16 mouse cellular contexts compared by ENCODE assay signal in the genomic region with DNA sequence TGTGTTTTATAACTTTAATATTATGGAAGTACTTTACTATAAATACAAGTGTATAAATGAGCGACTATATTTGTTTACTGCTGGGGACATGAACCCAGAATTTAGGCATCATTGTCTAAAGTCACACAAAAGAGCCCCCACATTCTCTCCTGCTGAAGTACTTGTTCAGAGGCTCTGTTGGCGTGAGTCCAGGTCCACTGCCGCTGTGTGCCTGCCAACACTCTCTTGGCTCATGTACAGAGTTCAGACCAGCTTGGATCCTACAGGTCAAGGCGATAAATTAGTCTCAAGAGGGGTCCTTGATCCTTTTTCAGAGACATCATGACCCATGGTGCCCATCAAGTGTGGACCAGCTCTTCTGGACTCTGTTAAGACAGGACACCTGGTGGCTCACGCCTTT. TPM values are rescaled to one million over a fixed set of nuclear protein-coding genes. Genes with fewer than 3 reads are reported as not detected.
A peak's percentile ranks its signal among the peaks of the same experiment; 100 is the strongest.
DNase-seq lines count a peak whose midpoint lies in the region; ATAC-seq and TF ChIP-seq lines count a peak whose summit lies in the region.
"Had no signal": no experiment of that assay in that cellular context is flagged by ENCODE, and none has a peak within 500 bp of the region (broad histone marks: within the 10 kb centered on the region; RNA-seq: fewer than 3 reads in every experiment).

No protein-coding gene starts in this region.

- no peak overlapping the region for H3K4me3 ChIP-seq in kidney, embryonic 16.5 days (ENCODE audit: low read length)
- no peak overlapping the region for H3K4me3 ChIP-seq in lung, adult 2 months (replicated peaks; ENCODE audit: extremely low read depth, low read depth, low read length)
- H3K4me3 ChIP-seq: embryonic facial prominence, embryonic 10.5 days; erythroblast, embryonic 14.5 days; limb, embryonic 12.5 days; lung, embryonic 15.5 days had no signal

- no peak overlapping the region for H3K27ac ChIP-seq in kidney, embryonic 16.5 days (ENCODE audit: low read length)
- H3K27ac ChIP-seq: embryonic facial prominence, embryonic 10.5 days; limb, embryonic 12.5 days; lung, embryonic 15.5 days had no signal

- no peak for TF ChIP-seq POLR2A in lung, adult 2 months (IDR thresholded peaks at IDR 0.05; ENCODE audit: borderline replicate concordance, extremely low read depth, low read depth, low read length)

- H3K9ac ChIP-seq in kidney, embryonic 16.5 days (replicated peaks; ENCODE audit: low read length) = no peak overlapping the region
- H3K9ac ChIP-seq: limb, embryonic 12.5 days; lung, embryonic 15.5 days had no signal

- H3K27me3 ChIP-seq in kidney, embryonic 16.5 days (ENCODE audit: insufficient read depth, low read length) = no peaks in the 10 kb centered on the region
- H3K27me3 ChIP-seq: lung, embryonic 15.5 days had no signal

- no peak overlapping the region for H3K4me2 ChIP-seq in kidney, embryonic 16.5 days (replicated peaks; ENCODE audit: low read depth, low read length)
- H3K4me2 ChIP-seq: limb, embryonic 12.5 days; lung, embryonic 15.5 days had no signal

- no peaks in the 10 kb centered on the region for H3K36me3 ChIP-seq in kidney, embryonic 16.5 days (ENCODE audit: insufficient read depth, low read length)
- H3K36me3 ChIP-seq: embryonic facial prominence, embryonic 10.5 days; limb, embryonic 12.5 days; lung, embryonic 15.5 days had no signal

- H3K4me1 ChIP-seq in kidney, embryonic 16.5 days (ENCODE audit: insufficient read depth, low read length) = no peaks in the 10 kb centered on the region
- no peaks in the 10 kb centered on the region for H3K4me1 ChIP-seq in lung, adult 2 months (ENCODE audit: control insufficient read depth, insufficient read depth, low read length)
- H3K4me1 ChIP-seq: limb, embryonic 12.5 days; lung, embryonic 15.5 days had no signal

- ATAC-seq in kidney, embryonic 16.5 days (ENCODE audit: low FRiP score, low TSS enrichment) = no peak
- ATAC-seq in CD4-positive, CD25-positive, alpha-beta regulatory T cell, adult 4 months = no peak
- ATAC-seq: hindbrain, embryonic 16.5 days had no signal

- WGBS in kidney, embryonic 16.5 days = 79% methylated on average over 5 of the region's 5 CpGs
- 55% methylated on average over 5 of the region's 5 CpGs for WGBS in lung, adult 2 months

- no peaks in the 10 kb centered on the region for H3K9me3 ChIP-seq in kidney, embryonic 16.5 days (ENCODE audit: low read length)
- H3K9me3 ChIP-seq: embryonic facial prominence, embryonic 10.5 days; limb, embryonic 12.5 days; lung, embryonic 15.5 days had no signal

- peak; percentile 48 for DNase-seq in adrenal gland, adult 2 months
- DNase-seq in adrenal gland, adult 8-10 months = no peak
- DNase-seq in kidney, adult 11 months = peak; percentile 17
- peak; percentile 23 for DNase-seq in lung, postnatal 14 days
- no peak for DNase-seq in lung, adult 2 months
- peak; percentile 43 to 72 for DNase-seq in kidney, postnatal 36 days
- DNase-seq: cerebellum, postnatal 36 days; right cerebral cortex, postnatal 4 days; thymus, adult 2 months had no signal

- no peak for TF ChIP-seq CTCF in lung, adult 2 months (IDR thresholded peaks at IDR 0.05; ENCODE audit: insufficient read depth, low read length)

RNA-seq across cellular contexts. Expression of a gene that starts 13.3 kb away (rescaled TPM):
- total RNA-seq in adrenal gland, adult 2 months (2021) = under 1 TPM in 1 of 2 experiments, not detected in 1; 0.55 TPM
- polyA plus RNA-seq in adrenal gland, adult 2 months (2012; rRNA removed) = 0.44 and 0.45 TPM in 2 replicates
- total RNA-seq in adrenal gland, adult 8-10 months (2022) = not detected
- 3.0 and 3.6 TPM in 2 replicates for polyA plus RNA-seq in kidney, embryonic 16.5 days (2015; fragmentation: Nextera tagmentation; extraction: Ambion mirVana)
- 0.11 and 0.19 TPM in 2 replicates for polyA plus RNA-seq in lung, adult 2 months (2012; rRNA removed)
- not detected for polyA plus RNA-seq in CD4-positive, CD25-positive, alpha-beta regulatory T cell, adult 4 months (2017; shearing (Covaris generic))
- polyA plus RNA-seq: erythroblast, embryonic 14.5 days had no signal

RNA-seq across cellular contexts. Expression of a gene that starts 46.5 kb away (rescaled TPM):
- 10 to 100 TPM; 14.8 to 14.9 TPM for total RNA-seq in adrenal gland, adult 2 months (2021)
- polyA plus RNA-seq in adrenal gland, adult 2 months (2012; rRNA removed) = 8.4 and 11.2 TPM in 2 replicates
- 10 to 100 TPM; 15.3 to 25.2 (median 19.6) TPM for total RNA-seq in adrenal gland, adult 8-10 months (2022)
- polyA plus RNA-seq in kidney, embryonic 16.5 days (2015; fragmentation: Nextera tagmentation; extraction: Ambion mirVana) = 30.8 and 33.1 TPM in 2 replicates
- polyA plus RNA-seq in lung, adult 2 months (2012; rRNA removed) = 11.5 and 13.8 TPM in 2 replicates
- polyA plus RNA-seq in CD4-positive, CD25-positive, alpha-beta regulatory T cell, adult 4 months (2017; shearing (Covaris generic)) = 10 to 100 TPM; 22.8 to 35.5 TPM

Comparison
In these comparisons a context has a peak if more than half of its experiments do, and no peak if none do; other contexts are left out.
1. DNase-seq: peak in adrenal gland, adult 2 months (single experiment), kidney, adult 11 months (single experiment), lung, postnatal 14 days (single experiment) and kidney, postnatal 36 days (2 of 2); none in adrenal gland, adult 8-10 months (single experiment) and lung, adult 2 months (single experiment).